Mouse (Mus musculus) E14TG2a.4 (cell line): ENCODE measurements around the gene Ndufab1.

Source experiments
- H3K27me3 ChIP-seq: 2 replicates; pipeline ENCODE4 v1.6.1; 2014; ENCODE audit warnings: low read length, control low read depth; ENCODE audit not compliant: insufficient read depth
- H3K36me3 ChIP-seq: 2 replicates; pipeline ENCODE4 v1.6.1; 2014; ENCODE audit warnings: low read length, control low read depth; ENCODE audit not compliant: insufficient read depth
- H3K4me1 ChIP-seq: replicated peaks from 2 replicates; pipeline ENCODE4 v1.6.1; 2014; ENCODE audit warnings: low read depth, low read length, control low read depth
- H3K4me3 ChIP-seq: replicated peaks from 2 replicates; pipeline ENCODE4 v1.5.1; 2014; ENCODE audit warnings: mild to moderate bottlenecking, low read length
- H3K9me3 ChIP-seq: 2 replicates; pipeline ENCODE4 v1.6.1; 2014; ENCODE audit warnings: low read length, control low read depth
- CTCF ChIP-seq: conservative IDR thresholded peaks from 2 replicates; pipeline ENCODE4 v1.5.1; 2014; ENCODE audit warnings: low read length
- NANOG ChIP-seq: IDR thresholded peaks from 2 replicates; pipeline ENCODE4 v1.6.1; 2014; ENCODE audit warnings: borderline replicate concordance, low read length, mixed read lengths
- POU5F1 ChIP-seq: IDR thresholded peaks from 2 replicates; pipeline ENCODE4 v1.6.1; 2014; ENCODE audit warnings: low read length, borderline replicate concordance

Gene Ndufab1

GRCm38 (mm10) chr7:122056633-122057032, 45.1 kb downstream of the Ndufab1 start:
- TF ChIP-seq NANOG: no peak
- TF ChIP-seq CTCF: no peak
- TF ChIP-seq POU5F1: no peak
- Histone ChIP-seq H3K4me1 (peaks cover 3% of the 10 kb centered on the region; the same call in 1 of the 2 replicates), H3K27me3 (no peaks in the 10 kb centered on the region)

GRCm38 (mm10) chr7:122050834-122051233, 50.9 kb downstream of the Ndufab1 start:
- TF ChIP-seq NANOG (no peak), POU5F1 (no peak)
- peaks cover 3% of the 10 kb centered on the region; the same call in 1 of the 2 replicates for H3K4me1 ChIP-seq
- H3K4me3 ChIP-seq: no peak overlapping the region
- peaks cover 89% of the 10 kb centered on the region for H3K36me3 ChIP-seq
- peaks cover 11% of the 10 kb centered on the region for H3K9me3 ChIP-seq
- H3K27me3 ChIP-seq: no peaks in the 10 kb centered on the region

More at GRCm38 (mm10) chr7:122056633-122057032, 45.1 kb downstream of the Ndufab1 start:
- Histone ChIP-seq H3K36me3 (peaks cover 86% of the 10 kb centered on the region), H3K4me3 (no peak overlapping the region), H3K9me3 (peaks cover 4% of the 10 kb centered on the region; the same call in 1 of the 2 replicates)

- Histone ChIP-seq H3K4me1 (peaks cover 5% of the 10 kb centered on the region; the same call in 1 of the 2 replicates), H3K4me3 (no peak overlapping the region), H3K36me3 (peaks cover 87% of the 10 kb centered on the region), H3K27me3 (no peaks in the 10 kb centered on the region), H3K9me3 (peaks cover 11% of the 10 kb centered on the region)
- no peak for TF ChIP-seq POU5F1
- no peak for TF ChIP-seq NANOG
- TF ChIP-seq CTCF: no peak
Measured at GRCm38 (mm10) chr7:122048191-122048590, 53.5 kb downstream of the Ndufab1 start.

GRCm38 (mm10) chr7:122046813-122047212, 54.9 kb downstream of the Ndufab1 start:
- Histone ChIP-seq H3K4me3 (no peak overlapping the region), H3K9me3 (peaks cover 8% of the 10 kb centered on the region; the same call in 1 of the 2 replicates), H3K27me3 (no peaks in the 10 kb centered on the region), H3K36me3 (peaks cover 93% of the 10 kb centered on the region), H3K4me1 (peaks cover 5% of the 10 kb centered on the region; the same call in 1 of the 2 replicates)
- TF ChIP-seq POU5F1: no peak
- TF ChIP-seq NANOG: no peak
- no peak for TF ChIP-seq CTCF

GRCm38 (mm10) chr7:122045711-122046110, 56.0 kb downstream of the Ndufab1 start:
- Histone ChIP-seq H3K9me3 (no peaks in the 10 kb centered on the region), H3K4me3 (no peak overlapping the region), H3K4me1 (peaks cover 5% of the 10 kb centered on the region; the same call in 1 of the 2 replicates), H3K27me3 (no peaks in the 10 kb centered on the region), H3K36me3 (peaks cover 94% of the 10 kb centered on the region)
- TF ChIP-seq NANOG (no peak), CTCF (no peak), POU5F1 (no peak)

- Histone ChIP-seq H3K9me3 (no peaks in the 10 kb centered on the region), H3K4me3 (no peak overlapping the region), H3K36me3 (peaks cover 95% of the 10 kb centered on the region), H3K27me3 (no peaks in the 10 kb centered on the region), H3K4me1 (peaks cover 5% of the 10 kb centered on the region; the same call in 1 of the 2 replicates)
- TF ChIP-seq POU5F1 (no peak), NANOG (no peak), CTCF (no peak)
Measured at GRCm38 (mm10) chr7:122045181-122045634, 56.5 kb downstream of the Ndufab1 start.

- H3K4me3 ChIP-seq: no peak overlapping the region
- H3K9me3 ChIP-seq: no peaks in the 10 kb centered on the region
- TF ChIP-seq POU5F1: no peak
- peaks cover 5% of the 10 kb centered on the region; the same call in 1 of the 2 replicates for H3K4me1 ChIP-seq
- no peaks in the 10 kb centered on the region for H3K27me3 ChIP-seq
- H3K36me3 ChIP-seq: peaks cover 98% of the 10 kb centered on the region
Measured at GRCm38 (mm10) chr7:122044106-122044505, 57.6 kb downstream of the Ndufab1 start.
